Mouse (Mus musculus): ENCODE data around the gene Gm21992. TPM values are rescaled to one million over a fixed set of nuclear protein-coding genes. Genes with fewer than 3 reads are reported as not detected.
A peak's percentile ranks its signal among the peaks of the same experiment; 100 is the strongest.

The Gm21992 gene
- polyA plus RNA-seq (2011; ENCODE audit: insufficient read depth, insufficient read length, low read depth, missing spikeins) = 22.2 and 23.5 TPM in 2 replicates

- Histone ChIP-seq H3K27ac (ENCODE audit: insufficient read depth, low read length) (peak within 1 kb of the TSS; percentile 95), H3K27me3 (ENCODE audit: control insufficient read depth, insufficient read depth, low read length, poor library complexity, severe bottlenecking) (no peaks in the 10 kb centered on the region), H3K36me3 (ENCODE audit: control insufficient read depth, insufficient read depth, low read length, poor library complexity, severe bottlenecking) (no peaks in the 10 kb centered on the region), H3K4me1 (ENCODE audit: control insufficient read depth, insufficient read depth, low read length) (no peaks in the 10 kb centered on the region), H3K9ac (ENCODE audit: low read depth, poor library complexity, severe bottlenecking) (peak within 1 kb of the TSS; percentile 84), H3K9me3 (replicated peaks; ENCODE audit: control insufficient read depth, insufficient read depth, low read length, poor library complexity, severe bottlenecking) (no peaks in the 10 kb centered on the region), H3K4me3 (ENCODE audit: low read depth, low read length) (peak within 1 kb of the TSS; percentile 89)
- TF ChIP-seq CTCF (IDR thresholded peaks at IDR 0.05; ENCODE audit: low read depth, low read length) (no peak), POLR2A (IDR thresholded peaks at IDR 0.05; ENCODE audit: insufficient read depth, low read length) (peak; percentile 85), EP300 (IDR thresholded peaks at IDR 0.05; ENCODE audit: insufficient read depth, low read depth, low read length) (0 out of 2 replicates have a peak, but pooled peaks have one; percentile 55)
These were observed at the start of gene Gm21992, which contains the start of gene Rbm14 for GRCm38 (mm10) chr19:4811063-4811908. TSS of gene Gm21992 (minus strand) at chr19:4811612. TSS of gene Rbm14 (minus strand) at chr19:4811634.

- Histone ChIP-seq H3K27me3 (ENCODE audit: control insufficient read depth, insufficient read depth, low read length, poor library complexity, severe bottlenecking) (no peaks in the 10 kb centered on the region), H3K27ac (ENCODE audit: insufficient read depth, low read length) (no peak overlapping the region), H3K4me3 (ENCODE audit: low read depth, low read length) (no peak overlapping the region), H3K36me3 (ENCODE audit: control insufficient read depth, insufficient read depth, low read length, poor library complexity, severe bottlenecking) (no peaks in the 10 kb centered on the region), H3K4me1 (ENCODE audit: control insufficient read depth, insufficient read depth, low read length) (no peaks in the 10 kb centered on the region), H3K9ac (ENCODE audit: low read depth, poor library complexity, severe bottlenecking) (no peak overlapping the region), H3K9me3 (replicated peaks; ENCODE audit: control insufficient read depth, insufficient read depth, low read length, poor library complexity, severe bottlenecking) (no peaks in the 10 kb centered on the region)
- no peak for TF ChIP-seq POLR2A (IDR thresholded peaks at IDR 0.05; ENCODE audit: insufficient read depth, low read length)
- no peak for TF ChIP-seq EP300 (IDR thresholded peaks at IDR 0.05; ENCODE audit: insufficient read depth, low read depth, low read length)
- TF ChIP-seq CTCF (IDR thresholded peaks at IDR 0.05; ENCODE audit: low read depth, low read length) = no peak
These were observed 47.7 kb upstream of the Gm21992 start for GRCm38 (mm10) chr19:4859081-4859480.

DNA sequence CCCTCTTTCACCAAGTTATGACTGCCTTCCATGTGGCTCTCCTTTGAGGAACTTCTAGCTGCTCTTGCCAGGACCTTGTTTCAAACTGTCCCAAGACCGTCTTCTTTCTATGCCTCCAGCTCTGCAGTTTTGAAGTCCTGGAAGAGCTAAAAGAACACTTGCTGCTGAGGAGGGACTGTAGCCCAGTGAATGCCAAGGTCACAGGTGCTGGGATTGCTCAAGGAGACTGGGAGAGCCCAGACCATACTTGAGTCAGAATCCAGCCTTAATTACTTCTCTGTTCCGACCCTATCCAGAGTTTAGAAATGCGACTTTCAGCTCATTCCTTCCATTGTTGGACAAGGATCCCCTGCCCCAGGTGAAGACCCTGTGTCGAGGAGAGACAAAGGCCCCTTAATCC is 44.5 kb upstream of the Gm21992 start:
- H3K27me3 ChIP-seq (ENCODE audit: control insufficient read depth, insufficient read depth, low read length, poor library complexity, severe bottlenecking) = no peaks in the 10 kb centered on the region
- no peaks in the 10 kb centered on the region for H3K36me3 ChIP-seq (ENCODE audit: control insufficient read depth, insufficient read depth, low read length, poor library complexity, severe bottlenecking)
- TF ChIP-seq EP300 (IDR thresholded peaks at IDR 0.05; ENCODE audit: insufficient read depth, low read depth, low read length) (no peak), POLR2A (IDR thresholded peaks at IDR 0.05; ENCODE audit: insufficient read depth, low read length) (no peak), CTCF (IDR thresholded peaks at IDR 0.05; ENCODE audit: low read depth, low read length) (no peak)
- H3K4me1 ChIP-seq (ENCODE audit: control insufficient read depth, insufficient read depth, low read length) = no peaks in the 10 kb centered on the region
- H3K27ac ChIP-seq (ENCODE audit: insufficient read depth, low read length) = no peak overlapping the region
- no peak overlapping the region for H3K4me3 ChIP-seq (ENCODE audit: low read depth, low read length)
- H3K9ac ChIP-seq (ENCODE audit: low read depth, poor library complexity, severe bottlenecking) = no peak overlapping the region
- no peaks in the 10 kb centered on the region for H3K9me3 ChIP-seq (replicated peaks; ENCODE audit: control insufficient read depth, insufficient read depth, low read length, poor library complexity, severe bottlenecking)

- Histone ChIP-seq H3K9ac (ENCODE audit: low read depth, poor library complexity, severe bottlenecking) (peak overlapping the region; percentile 54), H3K9me3 (replicated peaks; ENCODE audit: control insufficient read depth, insufficient read depth, low read length, poor library complexity, severe bottlenecking) (no peaks in the 10 kb centered on the region), H3K27ac (ENCODE audit: insufficient read depth, low read length) (no peak overlapping the region), H3K27me3 (ENCODE audit: control insufficient read depth, insufficient read depth, low read length, poor library complexity, severe bottlenecking) (no peaks in the 10 kb centered on the region), H3K4me3 (ENCODE audit: low read depth, low read length) (peak overlapping the region; percentile 62), H3K36me3 (ENCODE audit: control insufficient read depth, insufficient read depth, low read length, poor library complexity, severe bottlenecking) (no peaks in the 10 kb centered on the region), H3K4me1 (ENCODE audit: control insufficient read depth, insufficient read depth, low read length) (no peaks in the 10 kb centered on the region)
- TF ChIP-seq POLR2A (IDR thresholded peaks at IDR 0.05; ENCODE audit: insufficient read depth, low read length) (no peak), CTCF (IDR thresholded peaks at IDR 0.05; ENCODE audit: low read depth, low read length) (no peak), EP300 (IDR thresholded peaks at IDR 0.05; ENCODE audit: insufficient read depth, low read depth, low read length) (no peak)
These were observed 44.0 kb upstream of the Gm21992 start for GRCm38 (mm10) chr19:4855470-4855820.

DNA sequence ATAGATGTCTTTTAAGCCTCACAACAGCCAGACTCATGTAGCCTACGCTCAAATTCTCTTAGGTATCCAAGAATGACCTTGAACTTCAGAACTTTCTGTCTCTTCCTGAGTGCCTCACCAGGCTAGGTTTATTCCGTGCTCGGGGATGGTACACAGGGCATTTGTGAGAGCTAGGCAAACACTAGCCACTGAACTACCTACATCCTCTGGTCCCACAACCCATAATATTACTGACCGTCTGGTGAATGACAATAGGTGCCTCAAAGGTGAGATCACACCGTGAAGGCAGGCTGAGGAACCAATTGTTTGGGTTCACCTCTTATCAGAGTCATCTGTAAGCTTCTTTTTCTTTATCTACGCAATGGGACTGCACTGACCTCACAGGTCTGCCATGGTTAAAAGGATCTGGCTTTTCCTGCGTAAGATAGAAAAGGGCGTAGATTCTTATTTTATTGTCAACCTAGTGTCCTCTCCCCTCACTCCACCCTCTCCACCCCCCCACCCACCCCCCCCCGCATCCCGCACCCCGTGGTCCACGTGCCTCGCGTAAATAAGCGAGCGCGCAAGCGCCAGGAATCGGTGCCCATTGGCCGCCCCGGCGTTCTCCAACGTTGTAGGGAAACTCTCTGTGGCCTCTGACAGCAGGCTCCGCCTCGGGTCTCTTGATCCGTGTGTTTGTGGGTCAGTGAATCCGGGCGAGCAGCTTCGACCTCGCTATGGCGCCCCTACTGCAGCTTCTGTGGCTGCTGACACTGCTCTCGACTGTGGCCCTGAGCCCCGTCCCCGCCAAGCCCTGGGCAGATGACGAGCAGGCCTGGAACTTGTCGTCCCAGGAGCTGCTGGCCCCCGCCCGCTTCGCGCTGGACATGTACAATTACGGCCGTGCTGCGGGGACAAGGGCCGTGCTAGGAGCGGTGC is 43.4 kb upstream of the Gm21992 start, which contains the start of gene Ctsf:
Gene Ctsf (plus strand): TSS at position 579 of the 918 bp plus-strand sequence.
- Histone ChIP-seq H3K9me3 (replicated peaks; ENCODE audit: control insufficient read depth, insufficient read depth, low read length, poor library complexity, severe bottlenecking) (no peaks in the 10 kb centered on the region), H3K36me3 (ENCODE audit: control insufficient read depth, insufficient read depth, low read length, poor library complexity, severe bottlenecking) (no peaks in the 10 kb centered on the region), H3K9ac (ENCODE audit: low read depth, poor library complexity, severe bottlenecking) (peak within 1 kb of the TSS; percentile 54), H3K4me1 (ENCODE audit: control insufficient read depth, insufficient read depth, low read length) (peaks cover under 1% of the 10 kb centered on the region), H3K4me3 (ENCODE audit: low read depth, low read length) (peak within 1 kb of the TSS; percentile 62), H3K27me3 (ENCODE audit: control insufficient read depth, insufficient read depth, low read length, poor library complexity, severe bottlenecking) (no peaks in the 10 kb centered on the region), H3K27ac (ENCODE audit: insufficient read depth, low read length) (no peak within 1 kb of the TSS)
- TF ChIP-seq EP300 (IDR thresholded peaks at IDR 0.05; ENCODE audit: insufficient read depth, low read depth, low read length) = no peak
- TF ChIP-seq POLR2A (IDR thresholded peaks at IDR 0.05; ENCODE audit: insufficient read depth, low read length) = no peak
- no peak for TF ChIP-seq CTCF (IDR thresholded peaks at IDR 0.05; ENCODE audit: low read depth, low read length)

Data from ES-Bruce4 (cell line).